Mouse (Mus musculus) monocyte, adult 5-6 weeks (primary cell): ENCODE measurements around the gene Dennd6b. TPM values are rescaled to one million over a fixed set of nuclear protein-coding genes. Genes with fewer than 3 reads are reported as not detected.
A peak's percentile ranks its signal among the peaks of the same experiment; 100 is the strongest.

Experiments used
- ATAC-seq: fragments of 153-309, 156-312 bp; replicated peaks from 2 replicates; pipeline ENCODE4 v1.8.0; 2017; ENCODE audit warnings: mild to moderate bottlenecking; ENCODE audit not compliant: low TSS enrichment, insufficient number of reproducible peaks, severe bottlenecking, poor library complexity, low FRiP score
- total RNA-seq: library from RNA; stranded (forward); fragments of 200-1000, 200-491, 200-594 nt; gene quantifications from 3 replicates; pipeline ENCODE4 v1.2.3, GENCODE M21; 2017

The Dennd6b gene
- total RNA-seq, 1 experiment from 2014 or later, result 2.1 TPM

GRCm38 (mm10) chr15:89171526-89172051, 24.7 kb downstream of the Dennd6b start:
- ATAC-seq, result no peak

GRCm38 (mm10) chr15:89170102-89170501, 26.2 kb downstream of the Dennd6b start:
- ATAC-seq, result no peak

GRCm38 (mm10) chr15:89169431-89169830, 26.9 kb downstream of the Dennd6b start:
- ATAC-seq, result no peak

GRCm38 (mm10) chr15:89168922-89169321, 27.4 kb downstream of the Dennd6b start:
- no peak for ATAC-seq

GRCm38 (mm10) chr15:89165478-89165877, 30.8 kb downstream of the Dennd6b start:
- no peak for ATAC-seq

- no peak for ATAC-seq
These were observed 34.9 kb downstream of the Dennd6b start for GRCm38 (mm10) chr15:89161397-89161796.

GRCm38 (mm10) chr15:89158516-89158915, 37.8 kb downstream of the Dennd6b start:
- no peak for ATAC-seq

- peak; percentile 37; the same call in 1 of the 2 replicates for ATAC-seq
These were observed 38.3 kb downstream of the Dennd6b start for GRCm38 (mm10) chr15:89157954-89158353.

- ATAC-seq, result no peak
These were observed 44.0 kb downstream of the Dennd6b start for GRCm38 (mm10) chr15:89152312-89152711.

GRCm38 (mm10) chr15:89150041-89150390, 46.3 kb downstream of the Dennd6b start:
- ATAC-seq, result no peak

GRCm38 (mm10) chr15:89149271-89150040, 46.8 kb downstream of the Dennd6b start, which contains the start of gene Mapk11:
TSS of gene Mapk11 (minus strand) at chr15:89149628.
- no peak for ATAC-seq

- ATAC-seq, result no peak
These were observed 47.6 kb downstream of the Dennd6b start for GRCm38 (mm10) chr15:89148496-89149270.

GRCm38 (mm10) chr15:89147895-89148294, 48.4 kb downstream of the Dennd6b start:
- ATAC-seq, result no peak

- no peak for ATAC-seq
These were observed 48.8 kb downstream of the Dennd6b start for GRCm38 (mm10) chr15:89147456-89147855.

GRCm38 (mm10) chr15:89147024-89147423, 49.3 kb downstream of the Dennd6b start:
- ATAC-seq, result no peak

- no peak for ATAC-seq
These were observed 49.8 kb downstream of the Dennd6b start for GRCm38 (mm10) chr15:89146537-89146936.

- no peak for ATAC-seq
These were observed 50.4 kb downstream of the Dennd6b start for GRCm38 (mm10) chr15:89145813-89146350.

GRCm38 (mm10) chr15:89144965-89145364, 51.3 kb downstream of the Dennd6b start:
- no peak for ATAC-seq

- ATAC-seq, result no peak
These were observed 53.2 kb downstream of the Dennd6b start for GRCm38 (mm10) chr15:89143134-89143533.
